Mouse (Mus musculus) megakaryocyte-erythroid progenitor cell, adult 5-6 weeks (primary cell): Measurements from ENCODE around the gene Pde7b. TPM values are rescaled to one million over a fixed set of nuclear protein-coding genes. Genes with fewer than 3 reads are reported as not detected.

Experiments
- ATAC-seq: replicated peaks from 2 replicates; pipeline ENCODE4 v1.8.0; 2016; ENCODE audit warnings: mild to moderate bottlenecking, inconsistent platforms; ENCODE audit not compliant: severe bottlenecking, poor library complexity, low FRiP score, low TSS enrichment
- total RNA-seq, 2 experiments: library from RNA; stranded (forward) in 1 of 2; stranded (reverse) in 1 of 2; fragments of 200-1000, 215-1000 nt in 1 of 2; fragments of >200 nt in 1 of 2; fragmentation: Nextera tagmentation in 1 of 2; gene quantifications; 2 replicates each; pipeline ENCODE4 v1.2.3; 2014 to 2017

The Pde7b gene
- total RNA-seq, 2 experiments from 2014 or later, result not detected

- ATAC-seq, result no peak
These were observed 252.9 kb downstream of the Pde7b start for GRCm38 (mm10) chr10:20472007-20472406.

GRCm38 (mm10) chr10:20464631-20465030 lies 260.2 kb downstream of the Pde7b start:
- no peak for ATAC-seq

GRCm38 (mm10) chr10:20463941-20464340 lies 260.9 kb downstream of the Pde7b start:
- no peak for ATAC-seq

GRCm38 (mm10) chr10:20462596-20462995 lies 262.3 kb downstream of the Pde7b start:
- ATAC-seq, result no peak

GRCm38 (mm10) chr10:20459657-20460350 lies 265.1 kb downstream of the Pde7b start:
- ATAC-seq, result no peak

GRCm38 (mm10) chr10:20459160-20459559 lies 265.7 kb downstream of the Pde7b start:
- ATAC-seq, result no peak

- ATAC-seq, result no peak
These were observed 270.4 kb downstream of the Pde7b start for GRCm38 (mm10) chr10:20454387-20455065.

GRCm38 (mm10) chr10:20437428-20437827 lies 287.4 kb downstream of the Pde7b start:
- no peak for ATAC-seq

GRCm38 (mm10) chr10:20437021-20437420 lies 287.9 kb downstream of the Pde7b start:
- ATAC-seq, result no peak

- no peak for ATAC-seq
These were observed 289.0 kb downstream of the Pde7b start for GRCm38 (mm10) chr10:20435913-20436312.

- ATAC-seq, result no peak
These were observed 293.5 kb downstream of the Pde7b start for GRCm38 (mm10) chr10:20431336-20431735.

- no peak for ATAC-seq
These were observed 303.5 kb downstream of the Pde7b start for GRCm38 (mm10) chr10:20421299-20421883.

GRCm38 (mm10) chr10:20420296-20420695 lies 304.6 kb downstream of the Pde7b start:
- ATAC-seq, result no peak

GRCm38 (mm10) chr10:20418856-20419219 lies 306.0 kb downstream of the Pde7b start:
- no peak for ATAC-seq

- no peak for ATAC-seq
These were observed 306.5 kb downstream of the Pde7b start for GRCm38 (mm10) chr10:20418202-20418855.

GRCm38 (mm10) chr10:20409181-20409580 lies 315.7 kb downstream of the Pde7b start:
- ATAC-seq, result no peak

GRCm38 (mm10) chr10:20408336-20408735 lies 316.5 kb downstream of the Pde7b start:
- no peak for ATAC-seq

- ATAC-seq, result peak; percentile 77
These were observed 319.4 kb downstream of the Pde7b start for GRCm38 (mm10) chr10:20405471-20405870.

GRCm38 (mm10) chr10:20402941-20403340 lies 321.9 kb downstream of the Pde7b start:
- ATAC-seq, result no peak

- ATAC-seq, result no peak
These were observed 324.5 kb downstream of the Pde7b start for GRCm38 (mm10) chr10:20400406-20400805.
